Mouse (Mus musculus): ENCODE results near the gene Il1rapl1.

The Il1rapl1 gene

GRCm38 (mm10) chrX:88115609-88116073, at the start of gene Il1rapl1:
Gene Il1rapl1 (minus strand): TSS chrX:88115645.
- peak in 1 of 2 experiments; percentile 3 for DNase-seq

GRCm38 (mm10) chrX:88158037-88158436, 42.6 kb upstream of the Il1rapl1 start:
- DNase-seq: no peak

- no peak for DNase-seq
These were observed 10.2 kb upstream of the Il1rapl1 start for GRCm38 (mm10) chrX:88125612-88126011.

- DNase-seq: no peak
These were observed 4.6 kb upstream of the Il1rapl1 start for GRCm38 (mm10) chrX:88120070-88120469.

GRCm38 (mm10) chrX:88117858-88118257, 2.4 kb upstream of the Il1rapl1 start:
- no peak for DNase-seq

- no peak for DNase-seq
These were observed 881 bp upstream of the Il1rapl1 start for GRCm38 (mm10) chrX:88116326-88116725.

GRCm38 (mm10) chrX:88113561-88113960, 1.9 kb downstream of the Il1rapl1 start:
- no peak for DNase-seq

GRCm38 (mm10) chrX:88112254-88112653, 3.2 kb downstream of the Il1rapl1 start:
- DNase-seq: no peak

GRCm38 (mm10) chrX:88109733-88110132, 5.7 kb downstream of the Il1rapl1 start:
- DNase-seq: no peak

- DNase-seq: no peak
These were observed 21.4 kb downstream of the Il1rapl1 start for GRCm38 (mm10) chrX:88093936-88094569.

GRCm38 (mm10) chrX:88089873-88090272, 25.6 kb downstream of the Il1rapl1 start:
- no peak for DNase-seq

GRCm38 (mm10) chrX:88072741-88073419, 42.6 kb downstream of the Il1rapl1 start:
- no peak for DNase-seq

GRCm38 (mm10) chrX:88070368-88070767, 45.1 kb downstream of the Il1rapl1 start:
- DNase-seq: no peak

GRCm38 (mm10) chrX:88043556-88043955, 71.9 kb downstream of the Il1rapl1 start:
- DNase-seq: no peak

- DNase-seq: no peak
These were observed 76.5 kb downstream of the Il1rapl1 start for GRCm38 (mm10) chrX:88038984-88039383.

- no peak for DNase-seq
These were observed 218.3 kb downstream of the Il1rapl1 start for GRCm38 (mm10) chrX:87897172-87897571.

GRCm38 (mm10) chrX:87891916-87892315, 223.5 kb downstream of the Il1rapl1 start:
- no peak for DNase-seq

- DNase-seq: no peak
These were observed 261.3 kb downstream of the Il1rapl1 start for GRCm38 (mm10) chrX:87854107-87854506.

- no peak for DNase-seq
These were observed 301.6 kb downstream of the Il1rapl1 start for GRCm38 (mm10) chrX:87813884-87814283.

GRCm38 (mm10) chrX:87807717-87808116, 307.7 kb downstream of the Il1rapl1 start:
- DNase-seq: no peak

GRCm38 (mm10) chrX:87793011-87793410, 322.4 kb downstream of the Il1rapl1 start:
- no peak for DNase-seq

- no peak for DNase-seq
These were observed 404.9 kb downstream of the Il1rapl1 start for GRCm38 (mm10) chrX:87710589-87710988.

- no peak for DNase-seq
These were observed 451.6 kb downstream of the Il1rapl1 start for GRCm38 (mm10) chrX:87663856-87664255.

GRCm38 (mm10) chrX:87655644-87656043, 459.8 kb downstream of the Il1rapl1 start:
- DNase-seq: no peak

Measured in kidney, postnatal 4 days (tissue).